In the genomic region with DNA sequence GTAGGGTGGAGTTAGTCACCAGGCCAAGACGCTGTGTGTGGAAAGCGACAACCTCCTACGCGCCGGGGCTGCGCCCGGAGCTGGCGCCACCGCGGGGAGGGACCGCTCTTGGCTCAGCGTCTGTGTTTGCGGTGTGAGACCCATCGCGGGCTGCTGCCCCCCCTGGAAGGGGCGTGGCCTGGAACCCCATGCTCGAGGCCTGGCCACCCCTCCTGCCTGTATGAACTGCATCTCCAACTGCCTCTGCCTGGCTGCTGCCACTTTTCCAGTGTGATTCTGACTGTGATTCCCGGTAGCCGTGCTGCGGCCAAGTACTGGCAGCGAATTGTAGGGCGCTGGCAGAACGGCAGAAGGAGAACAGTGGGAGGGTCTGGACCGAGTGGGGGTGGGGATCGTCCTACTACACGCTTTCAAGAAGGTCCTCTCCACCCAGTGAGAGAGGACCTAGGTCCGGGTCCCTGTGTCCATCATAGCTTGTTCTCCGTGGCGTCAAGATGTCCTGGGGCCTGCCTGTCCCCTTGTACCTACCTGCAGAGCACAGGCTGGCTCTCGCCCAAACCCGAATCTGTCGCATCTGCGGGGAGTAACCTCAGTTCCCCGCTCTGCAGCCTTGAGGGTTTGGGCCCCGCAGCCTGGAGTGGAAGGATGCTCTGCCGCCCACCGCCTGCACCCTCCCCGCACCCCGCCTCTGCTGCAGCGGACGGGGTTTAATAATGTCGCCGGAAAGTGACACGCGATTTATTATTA, we compare ENCODE assay signal across 8 mouse cellular contexts. TPM values are rescaled to one million over a fixed set of nuclear protein-coding genes. Genes with fewer than 3 reads are reported as not detected.
DNase-seq lines count a peak whose midpoint lies in the region; ATAC-seq and TF ChIP-seq lines count a peak whose summit lies in the region.

No protein-coding gene starts in this region.

- peaks cover 9 to 14% of the 10 kb centered on the region in 2 experiments for H3K4me1 ChIP-seq in liver, embryonic 14.5 days (replicated peaks; ENCODE audit: control insufficient read depth in 2 of 2, insufficient read depth in 2 of 2, low read length in 1 of 2)
- peaks cover 29% of the 10 kb centered on the region for H3K4me1 ChIP-seq in neural tube, embryonic 11.5 days (ENCODE audit: control insufficient read depth, insufficient read depth, low read length)

- no peaks in the 10 kb centered on the region for H3K36me3 ChIP-seq in liver, embryonic 14.5 days (replicated peaks; ENCODE audit: control insufficient read depth, insufficient read depth, low read depth)
- H3K36me3 ChIP-seq in neural tube, embryonic 11.5 days (ENCODE audit: control insufficient read depth, insufficient read depth, low read length) = no peaks in the 10 kb centered on the region

- H3K4me2 ChIP-seq in liver, embryonic 14.5 days (ENCODE audit: low read depth) = peak overlapping the region; percentile 47
- H3K4me2 ChIP-seq in neural tube, embryonic 11.5 days (ENCODE audit: low read depth) = peak overlapping the region; percentile 29

- no peak for ATAC-seq in liver, embryonic 14.5 days (ENCODE audit: insufficient read depth)
- ATAC-seq in neural tube, embryonic 11.5 days (ENCODE audit: insufficient read depth, low FRiP score, low TSS enrichment) = no peak

- H3K9me3 ChIP-seq in liver, embryonic 14.5 days (ENCODE audit: control insufficient read depth, low read length) = no peaks in the 10 kb centered on the region
- no peaks in the 10 kb centered on the region for H3K9me3 ChIP-seq in neural tube, embryonic 11.5 days (ENCODE audit: control insufficient read depth, low read length)

- no peak for TF ChIP-seq CTCF in liver, embryonic 14.5 days (IDR thresholded peaks at IDR 0.05; ENCODE audit: low read depth)

- no peak overlapping the region for H3K9ac ChIP-seq in liver, embryonic 14.5 days (replicated peaks)
- H3K9ac ChIP-seq in neural tube, embryonic 11.5 days (ENCODE audit: low read length) = 0 out of 2 replicates have a peak overlapping the region, but pooled peaks have one; percentile 29

- H3K27ac ChIP-seq in liver, embryonic 14.5 days = no peak overlapping the region
- H3K27ac ChIP-seq in neural tube, embryonic 11.5 days (ENCODE audit: low read depth, low read length) = no peak overlapping the region

- H3K4me3 ChIP-seq in liver, embryonic 14.5 days (ENCODE audit: insufficient read depth in 1 of 2, low read depth in 2 of 2, low read length in 2 of 2) = peak overlapping the region in 1 of 2 experiments; percentile 6; a peak in 1 of 4 replicates
- peak overlapping the region; percentile 18 for H3K4me3 ChIP-seq in neural tube, embryonic 11.5 days (ENCODE audit: low read depth, low read length)

- no peak for TF ChIP-seq EP300 in liver, embryonic 14.5 days (IDR thresholded peaks at IDR 0.05; ENCODE audit: low read depth)

- under 1% methylated on average over 45 of the region's 45 CpGs for WGBS in liver, embryonic 14.5 days (ENCODE audit: insufficient replicate concordance)
- under 1% methylated on average over 45 of the region's 45 CpGs for WGBS in neural tube, embryonic 11.5 days

- H3K27me3 ChIP-seq in liver, embryonic 14.5 days (ENCODE audit: control insufficient read depth, insufficient read depth, low read length) = peaks cover 72% of the 10 kb centered on the region
- peaks cover 71% of the 10 kb centered on the region for H3K27me3 ChIP-seq in neural tube, embryonic 11.5 days (ENCODE audit: control insufficient read depth, insufficient read depth, low read length)

- DNase-seq in 416B (ENCODE audit: low read depth) (peak; percentile 93), adipocyte (ENCODE audit: low spot score) (peak; percentile 84)
- peak; percentile 62 for DNase-seq in embryo, embryonic 11 days
- DNase-seq in heart, adult 9 months (ENCODE audit: low spot score in 2 of 2) = peak; percentile 76 to 85
- peak; percentile 60 for DNase-seq in kidney, adult 18-20 months
- no peak for DNase-seq in liver, embryonic 14.5 days (ENCODE audit: low read depth in 3 of 3, low spot score in 3 of 3)
- DNase-seq in neural tube, embryonic 11.5 days (ENCODE audit: low spot score) = peak; percentile 42
- peak; percentile 61 to 72 for DNase-seq in thymus, postnatal 36 days

RNA-seq across cellular contexts. Expression of a gene that starts 4.9 kb away (rescaled TPM):
- polyA plus RNA-seq in liver, embryonic 14.5 days (2012; rRNA removed) = 0.15 and 0.22 TPM in 2 replicates
- 0.13 and 0.29 TPM in 2 replicates for polyA plus RNA-seq in liver, embryonic 14.5 days (2014; fragmentation: Nextera tagmentation; extraction: Ambion mirVana)
- polyA plus RNA-seq in neural tube, embryonic 11.5 days (2014; fragmentation: Nextera tagmentation; extraction: Ambion mirVana) = 0.50 and 0.87 TPM in 2 replicates

RNA-seq across cellular contexts. Expression of a gene that starts 32.6 kb away (rescaled TPM):
- 2.4 TPM in 2 replicates for polyA plus RNA-seq in liver, embryonic 14.5 days (2012; rRNA removed)
- polyA plus RNA-seq in liver, embryonic 14.5 days (2014; fragmentation: Nextera tagmentation; extraction: Ambion mirVana) = 1.8 and 2.5 TPM in 2 replicates
- polyA plus RNA-seq in neural tube, embryonic 11.5 days (2014; fragmentation: Nextera tagmentation; extraction: Ambion mirVana) = 23.3 and 24.0 TPM in 2 replicates

RNA-seq across cellular contexts. Expression of a gene that starts 34.4 kb away (rescaled TPM):
- 0.02 and 0.03 TPM in 2 replicates for polyA plus RNA-seq in liver, embryonic 14.5 days (2012; rRNA removed)
- polyA plus RNA-seq in liver, embryonic 14.5 days (2014; fragmentation: Nextera tagmentation; extraction: Ambion mirVana) = not detected in 2 replicates
- 0.57 and 0.81 TPM in 2 replicates for polyA plus RNA-seq in neural tube, embryonic 11.5 days (2014; fragmentation: Nextera tagmentation; extraction: Ambion mirVana)

Comparison
In these comparisons a context has a peak if more than half of its experiments do, and no peak if none do; other contexts are left out.
1. DNase-seq: peak in 416B (single experiment), adipocyte (single experiment), embryo, embryonic 11 days (single experiment), heart, adult 9 months (2 of 2), kidney, adult 18-20 months (single experiment), neural tube, embryonic 11.5 days (single experiment) and thymus, postnatal 36 days (2 of 2); none in liver, embryonic 14.5 days (0 of 3).